Mouse (Mus musculus): ENCODE measurements at regions not wholly inside any gene's neighbourhood (a gene's known extent, or its start where the extent isn't known, plus 50 kb on each side); places are given as distances from the start of the nearest gene placed in this dataset.
"Not testable (repeated sequence)": the region's sequence is repeated elsewhere in the genome, so short reads cannot be mapped to it uniquely, and the experiment has no call there.

DNA sequence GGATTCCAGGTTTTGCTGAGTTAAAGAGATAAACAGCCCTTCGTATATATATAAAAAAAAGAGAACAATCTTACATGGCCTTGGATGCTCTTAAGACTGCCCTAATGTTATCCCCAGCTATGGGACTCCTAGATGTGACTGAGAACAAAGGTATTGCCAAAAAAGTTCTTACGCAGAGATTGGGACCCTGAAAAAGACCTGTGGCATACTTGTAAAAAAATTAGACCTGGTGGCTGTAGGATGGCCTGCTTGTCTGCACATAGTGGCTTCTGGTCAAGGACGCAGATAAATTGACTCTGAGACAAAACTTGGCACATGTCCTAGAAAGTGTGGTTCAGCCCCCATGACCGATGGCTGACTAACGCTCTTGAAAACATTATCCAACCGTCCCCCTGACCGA lies 283.1 kb downstream of the Mtrr start:
- not testable (repeated sequence) for DNase-seq

DNA sequence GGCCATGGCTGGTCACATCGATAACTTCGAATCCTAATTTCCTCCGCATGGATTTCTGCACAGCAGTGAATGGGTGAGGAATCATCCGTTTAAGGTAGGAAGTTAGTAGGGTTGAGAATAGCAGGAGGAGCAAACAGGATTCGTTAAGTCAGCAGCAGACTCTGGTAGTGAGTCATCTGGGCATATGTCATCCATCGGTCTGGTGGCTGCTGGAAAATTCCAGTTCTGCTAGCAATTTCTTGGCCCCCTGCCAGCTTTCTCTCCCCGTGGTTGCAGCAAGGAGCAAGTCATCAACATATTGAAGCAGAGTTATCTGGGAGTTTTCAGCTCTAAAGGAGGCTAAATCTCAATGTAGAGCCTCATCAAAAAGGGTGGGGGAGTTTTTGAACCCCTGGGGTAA lies 323.7 kb downstream of the Mtrr start:
- DNase-seq: peak; percentile 2
